Mouse (Mus musculus) embryonic facial prominence, embryonic 13.5 days (tissue): ENCODE results near the gene Cdk13. TPM values are rescaled to one million over a fixed set of nuclear protein-coding genes. Genes with fewer than 3 reads are reported as not detected.

ENCODE experiments used
- ATAC-seq: fragments of 200-750 bp; cut with Nextera tagmentation; 2 replicates; pipeline ENCODE4 v1.8.0; 2017; ENCODE audit warnings: low read depth; ENCODE audit not compliant: insufficient number of reproducible peaks, insufficient read depth, low FRiP score, low TSS enrichment
- H3K27ac ChIP-seq: fragments of 300-500 bp; sonication (generic); 2 replicates; pipeline ENCODE4 v1.5.1; 2015; ENCODE audit warnings: moderate library complexity, mild to moderate bottlenecking, inconsistent platforms
- H3K27me3 ChIP-seq: fragments of 300-500 bp; sonication (generic); 2 replicates; pipeline ENCODE4 v1.6.1; 2015; ENCODE audit warnings: mild to moderate bottlenecking, inconsistent platforms
- H3K36me3 ChIP-seq: fragments of 300-500 bp; sonication (generic); 2 replicates; pipeline ENCODE4 v1.6.1; 2015; ENCODE audit warnings: mild to moderate bottlenecking, inconsistent platforms
- H3K4me1 ChIP-seq: fragments of 300-500 bp; sonication (generic); 2 replicates; pipeline ENCODE4 v1.6.1; 2015; ENCODE audit warnings: inconsistent platforms
- H3K4me2 ChIP-seq: fragments of 300-500 bp; sonication (generic); 2 replicates; pipeline ENCODE4 v1.6.1; 2015; ENCODE audit warnings: moderate library complexity, mild to moderate bottlenecking, inconsistent platforms
- H3K4me3 ChIP-seq: fragments of 300-500 bp; sonication (generic); 2 replicates; pipeline ENCODE4 v1.5.1; 2015; ENCODE audit warnings: mild to moderate bottlenecking, inconsistent platforms
- H3K9ac ChIP-seq: fragments of 300-500 bp; sonication (generic); 2 replicates; pipeline ENCODE4 v1.6.1; 2015; ENCODE audit warnings: mild to moderate bottlenecking, inconsistent platforms
- H3K9me3 ChIP-seq: fragments of 300-500 bp; sonication (generic); 2 replicates; pipeline ENCODE4 v1.6.1; 2016; ENCODE audit warnings: inconsistent platforms
- WGBS: fragments of 180-500 bp; shearing (Covaris S2); methylation state at CpG from one replicate; pipeline ENCODE4 v1.1.7; 2015; ENCODE audit warnings: mixed read lengths; 5-methylcytosine and 5-hydroxymethylcytosine counted together
- polyA plus RNA-seq: library from polyadenylated mRNA; unstranded; fragments of >200 nt; fragmentation: Nextera tagmentation; extraction: Ambion mirVana; gene quantifications from 2 replicates; pipeline ENCODE4 v1.2.1, GENCODE M21; 2015

Cdk13 gene
- polyA plus RNA-seq, 1 experiment from 2014 or later: 18.6 TPM

DNA sequence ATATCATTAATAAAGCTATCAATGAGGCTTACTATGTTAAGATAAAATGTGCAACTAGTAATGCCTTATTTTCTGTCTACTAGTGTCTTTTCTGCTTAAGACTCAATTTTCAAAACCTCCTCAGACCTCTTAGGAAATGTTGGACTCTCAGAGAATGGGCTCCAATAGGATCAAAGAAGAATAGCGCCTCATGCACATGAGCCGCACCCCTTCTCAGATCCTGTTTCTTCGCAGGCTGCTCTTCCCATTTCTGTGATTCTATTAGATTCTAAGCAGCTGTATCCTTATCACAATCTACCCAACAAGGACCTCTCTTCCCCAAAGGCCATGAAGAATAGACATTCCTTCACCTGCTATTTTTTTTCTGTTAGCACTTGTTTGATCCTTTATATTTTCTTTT lies 76.1 kb downstream of the Cdk13 start:
- Histone ChIP-seq H3K4me2 (no peak overlapping the region), H3K36me3 (peaks cover 10% of the 10 kb centered on the region), H3K27me3 (no peaks in the 10 kb centered on the region), H3K4me3 (no peak overlapping the region), H3K9ac (no peak overlapping the region), H3K4me1 (no peaks in the 10 kb centered on the region), H3K9me3 (no peaks in the 10 kb centered on the region), H3K27ac (no peak overlapping the region)
- ATAC-seq: no peak
- 90% methylated on average over 3 of the region's 3 CpGs for WGBS

GRCm38 (mm10) chr13:17727922-17728321 lies 77.0 kb downstream of the Cdk13 start:
- Histone ChIP-seq H3K4me1 (no peaks in the 10 kb centered on the region), H3K4me3 (no peak overlapping the region), H3K36me3 (peaks cover 10% of the 10 kb centered on the region), H3K27ac (no peak overlapping the region), H3K9me3 (no peaks in the 10 kb centered on the region), H3K4me2 (no peak overlapping the region), H3K9ac (no peak overlapping the region), H3K27me3 (no peaks in the 10 kb centered on the region)
- no peak for ATAC-seq
- WGBS: 95% methylated on average over 4 of the region's 4 CpGs

DNA sequence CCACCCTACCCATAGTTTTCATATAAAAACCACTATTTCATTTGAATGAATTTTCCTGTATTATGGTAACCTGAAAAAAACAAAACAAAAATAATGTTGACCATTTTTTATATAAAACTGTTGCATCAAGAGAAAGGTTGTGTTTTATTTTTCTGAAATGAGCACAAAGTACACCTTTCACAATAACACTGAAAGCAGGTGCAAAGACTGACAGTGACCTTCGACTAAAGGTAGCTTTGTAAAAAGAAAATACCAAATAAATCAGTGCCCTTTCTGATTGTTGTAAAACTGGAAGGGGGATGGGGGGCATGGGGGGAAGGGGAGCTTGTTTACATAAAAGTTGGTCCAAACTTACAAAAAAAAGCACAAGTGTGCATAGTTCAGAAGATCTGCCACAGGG lies 87.5 kb downstream of the Cdk13 start:
- WGBS: 92% methylated on average over 1 of the region's 1 CpGs

GRCm38 (mm10) chr13:17708784-17709311 lies 96.0 kb downstream of the Cdk13 start:
- 86% methylated on average over 5 of the region's 5 CpGs for WGBS
- ATAC-seq: no peak
- Histone ChIP-seq H3K36me3 (no peaks in the 10 kb centered on the region), H3K4me2 (no peak overlapping the region), H3K4me3 (no peak overlapping the region), H3K9ac (no peak overlapping the region), H3K9me3 (no peaks in the 10 kb centered on the region), H3K4me1 (no peaks in the 10 kb centered on the region), H3K27me3 (no peaks in the 10 kb centered on the region), H3K27ac (no peak overlapping the region)

More for the DNA sequence above, 87.5 kb downstream of the Cdk13 start:
- Histone ChIP-seq H3K4me3 (no peak overlapping the region), H3K4me2 (no peak overlapping the region), H3K36me3 (peaks cover 28% of the 10 kb centered on the region), H3K27ac (no peak overlapping the region), H3K9me3 (no peaks in the 10 kb centered on the region), H3K27me3 (no peaks in the 10 kb centered on the region), H3K9ac (no peak overlapping the region), H3K4me1 (no peaks in the 10 kb centered on the region)
- ATAC-seq: no peak

DNA sequence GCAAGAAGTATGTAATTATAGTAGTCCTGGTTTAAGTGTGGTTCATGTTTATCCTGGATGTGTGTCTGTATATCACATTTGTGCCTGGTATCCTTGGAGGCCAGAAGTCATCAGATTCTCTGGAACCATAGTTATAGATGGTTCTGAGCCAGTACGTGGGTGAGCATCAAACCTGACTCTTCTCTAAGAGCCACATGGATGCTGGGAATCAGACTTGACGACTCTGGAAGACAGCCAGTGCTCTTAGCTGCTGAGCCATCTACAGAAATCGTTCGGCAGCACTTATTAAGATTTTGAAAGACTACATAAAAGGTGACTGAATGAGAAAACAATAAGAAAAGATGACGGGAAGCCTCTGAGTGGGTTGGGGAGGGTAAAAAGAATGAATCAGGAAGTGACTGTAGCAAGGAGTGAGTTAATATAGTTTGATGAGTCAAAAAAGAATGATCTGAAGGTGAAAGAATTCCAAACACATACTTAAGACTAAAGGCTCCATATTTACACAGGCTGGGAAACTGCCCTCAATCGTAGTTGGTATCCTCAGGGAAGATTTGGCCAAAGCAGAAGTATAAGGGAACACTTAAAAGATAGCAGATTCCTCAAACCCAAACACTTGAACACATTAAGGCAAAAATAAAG lies 99.6 kb downstream of the Cdk13 start:
- Histone ChIP-seq H3K4me3 (no peak overlapping the region), H3K27ac (no peak overlapping the region), H3K4me2 (no peak overlapping the region), H3K27me3 (no peaks in the 10 kb centered on the region), H3K4me1 (no peaks in the 10 kb centered on the region), H3K9me3 (no peaks in the 10 kb centered on the region), H3K9ac (no peak overlapping the region), H3K36me3 (no peaks in the 10 kb centered on the region)
- 88% methylated on average over 6 of the region's 6 CpGs for WGBS
- ATAC-seq: no peak

DNA sequence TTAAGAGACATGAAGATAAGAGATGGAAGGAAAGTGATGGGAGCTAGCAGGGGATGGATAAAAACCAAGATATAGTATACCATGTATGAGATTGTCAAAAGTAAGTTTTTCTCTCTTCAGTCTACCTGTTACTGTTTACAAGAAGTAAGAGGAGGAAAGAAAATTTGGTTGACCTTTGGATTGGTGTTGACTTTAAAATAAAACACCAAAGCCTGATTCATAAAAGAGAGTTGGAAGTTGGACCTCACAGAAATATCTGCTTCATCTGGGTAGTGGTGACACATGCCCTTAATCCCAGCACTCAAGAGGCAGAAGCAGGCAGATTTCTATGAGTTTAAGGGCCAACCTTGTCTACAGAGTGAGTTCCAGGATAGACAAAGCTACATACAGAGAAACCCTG lies 102.6 kb downstream of the Cdk13 start:
- Histone ChIP-seq H3K27me3 (no peaks in the 10 kb centered on the region), H3K9ac (no peak overlapping the region), H3K4me2 (no peak overlapping the region), H3K9me3 (no peaks in the 10 kb centered on the region), H3K4me3 (no peak overlapping the region), H3K27ac (no peak overlapping the region), H3K4me1 (no peaks in the 10 kb centered on the region), H3K36me3 (peaks cover 3% of the 10 kb centered on the region; the same call in 1 of the 2 replicates)
- no peak for ATAC-seq

DNA sequence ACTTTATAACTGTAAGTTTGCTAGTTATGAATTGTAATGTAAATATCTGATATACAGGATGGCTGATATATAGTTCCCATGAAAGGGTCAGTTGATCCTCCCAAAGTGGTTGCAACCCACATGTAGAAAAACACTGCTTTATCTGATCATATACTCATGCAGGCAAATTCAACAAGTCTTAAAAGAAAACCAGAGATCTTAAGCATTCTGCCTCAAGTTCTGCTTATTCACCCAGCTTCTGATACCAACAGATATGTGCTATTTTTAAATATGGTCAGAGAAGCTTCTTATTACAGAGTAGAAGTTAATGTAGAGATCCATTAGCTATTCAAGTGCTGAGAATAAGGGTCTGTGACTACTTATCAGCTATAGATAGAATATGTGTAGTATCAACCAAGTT lies 103.6 kb downstream of the Cdk13 start:
- H3K27me3 ChIP-seq: no peaks in the 10 kb centered on the region
- no peaks in the 10 kb centered on the region for H3K9me3 ChIP-seq
- no peak overlapping the region for H3K9ac ChIP-seq
- H3K4me2 ChIP-seq: no peak overlapping the region
- no peaks in the 10 kb centered on the region for H3K4me1 ChIP-seq
- no peak overlapping the region for H3K4me3 ChIP-seq
- H3K27ac ChIP-seq: no peak overlapping the region
- H3K36me3 ChIP-seq: peaks cover 3% of the 10 kb centered on the region; the same call in 1 of the 2 replicates
- ATAC-seq: no peak

DNA sequence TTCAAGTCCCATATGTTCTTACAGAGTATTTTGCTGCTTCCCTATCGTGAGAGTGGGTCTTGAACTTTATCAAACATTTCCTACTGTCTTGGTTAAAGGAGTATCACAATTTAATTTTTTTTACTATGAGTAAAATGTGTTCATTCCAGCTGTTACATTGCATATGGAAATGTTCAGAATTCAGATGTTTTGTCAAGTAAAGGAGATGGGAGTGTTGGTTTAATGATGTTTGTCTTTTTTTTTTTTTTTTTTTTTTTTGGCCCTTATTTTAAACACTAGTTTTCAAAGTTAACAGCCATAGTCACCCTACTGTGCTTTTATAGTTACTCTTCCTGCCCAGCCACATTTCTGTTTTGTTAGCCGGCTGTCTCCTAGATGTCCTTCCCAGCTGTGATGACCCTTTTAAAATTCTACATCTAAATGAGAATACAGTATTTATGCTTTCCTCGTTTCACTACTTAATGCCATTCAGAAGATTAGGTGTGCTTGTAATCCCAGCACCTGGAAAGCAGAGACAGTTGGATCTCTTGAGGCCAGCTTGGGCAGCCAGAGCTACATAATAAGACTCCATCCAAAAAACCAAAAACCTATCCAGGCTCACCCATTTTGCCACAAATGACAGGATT lies 104.7 kb downstream of the Cdk13 start:
- Histone ChIP-seq H3K9ac (no peak overlapping the region), H3K27me3 (no peaks in the 10 kb centered on the region), H3K27ac (no peak overlapping the region), H3K9me3 (no peaks in the 10 kb centered on the region), H3K4me2 (no peak overlapping the region), H3K4me1 (no peaks in the 10 kb centered on the region), H3K36me3 (peaks cover 3% of the 10 kb centered on the region; the same call in 1 of the 2 replicates), H3K4me3 (no peak overlapping the region)
- no peak for ATAC-seq
- 88% methylated on average over 3 of the region's 3 CpGs for WGBS

DNA sequence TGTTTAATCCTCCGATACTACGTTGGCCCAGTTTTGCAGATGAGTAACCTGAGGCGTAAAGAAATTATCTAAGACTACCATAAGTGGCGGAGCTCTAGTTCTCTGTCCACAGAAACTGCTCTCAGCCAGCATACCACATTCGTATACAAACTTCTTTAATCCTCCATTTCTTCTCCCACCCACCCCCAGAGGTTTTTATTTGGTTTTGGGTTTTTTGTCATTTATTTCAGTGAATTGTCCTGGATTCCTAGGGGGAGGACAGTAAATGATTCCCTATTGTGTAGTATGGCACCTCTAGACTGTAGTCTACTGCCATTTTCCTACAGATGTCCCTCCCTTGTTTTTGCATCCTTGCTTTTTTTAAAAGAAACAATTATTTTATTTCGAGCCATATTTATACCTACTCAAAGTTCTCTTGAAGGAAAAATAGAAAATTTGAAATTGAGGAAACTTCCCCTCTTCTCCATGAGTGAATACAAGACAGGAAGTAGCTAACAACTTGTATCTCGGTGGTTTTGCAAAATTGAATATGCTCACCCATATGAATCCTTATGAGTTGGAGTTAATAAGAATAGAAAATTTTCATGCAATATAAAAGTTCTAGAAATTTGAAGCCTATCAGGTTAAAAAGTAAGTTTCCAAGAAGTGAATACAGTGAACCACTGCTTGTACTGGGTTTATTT lies 108.9 kb downstream of the Cdk13 start:
- ATAC-seq: no peak
- Histone ChIP-seq H3K9ac (peak overlapping the region; percentile 95), H3K4me1 (peaks cover 4% of the 10 kb centered on the region; the same call in 1 of the 2 replicates), H3K27ac (peak overlapping the region; percentile 93; the same call in 1 of the 2 replicates), H3K4me2 (peak overlapping the region; percentile 71), H3K9me3 (no peaks in the 10 kb centered on the region), H3K4me3 (peak overlapping the region; percentile 83), H3K27me3 (no peaks in the 10 kb centered on the region), H3K36me3 (peaks cover 3% of the 10 kb centered on the region; the same call in 1 of the 2 replicates)
- WGBS: 12% methylated on average over 7 of the region's 7 CpGs

DNA sequence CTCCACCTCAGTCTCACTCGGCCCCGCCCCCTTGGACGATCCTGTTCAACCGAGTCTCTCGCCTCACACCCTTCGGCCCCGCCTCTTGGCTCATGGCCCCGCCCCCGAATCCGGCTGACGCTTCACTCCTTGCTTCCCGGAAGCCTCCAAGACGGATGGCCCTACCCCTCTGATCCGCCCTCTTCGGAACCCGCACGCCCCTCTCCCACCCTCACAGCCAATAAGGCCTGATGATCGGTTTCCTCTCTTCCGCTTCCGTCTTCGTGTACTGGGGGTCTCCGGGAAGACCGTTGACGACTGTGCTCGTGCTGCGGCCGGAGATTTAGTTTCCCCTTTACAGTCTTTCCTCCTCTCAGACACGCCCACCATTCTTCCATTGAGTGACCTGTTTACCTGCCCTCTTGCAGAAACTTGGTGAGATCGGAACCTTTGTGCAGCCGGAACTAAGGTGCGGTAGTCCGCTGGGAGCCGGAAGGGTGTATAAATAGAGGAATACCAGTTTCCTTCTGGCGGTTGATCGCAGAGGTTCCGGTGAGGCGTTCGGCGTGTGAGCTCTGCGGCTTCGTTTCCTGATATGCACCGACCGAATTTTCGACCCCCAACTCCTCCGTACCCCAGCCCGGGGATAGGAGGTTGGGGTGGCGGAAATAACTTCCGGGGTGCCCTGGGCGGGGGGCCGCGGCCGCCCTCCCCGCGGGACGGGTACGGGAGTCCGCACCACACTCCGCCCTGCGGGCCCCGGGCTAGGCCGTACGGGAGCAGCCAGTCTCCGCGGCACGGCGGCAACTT lies 109.8 kb downstream of the Cdk13 start, which contains the start of the genes Mplkip and Sugct:
Mplkip (plus strand) TSS at position 282 of the 789 bp plus-strand sequence.
Sugct (minus strand) TSS at position 643 of the 789 bp plus-strand sequence.
- Histone ChIP-seq H3K27me3 (no peaks in the 10 kb centered on the region), H3K9me3 (no peaks in the 10 kb centered on the region), H3K4me2 (peak within 1 kb of the TSS; percentile 71), H3K4me1 (peaks cover 4% of the 10 kb centered on the region; the same call in 1 of the 2 replicates), H3K9ac (peak within 1 kb of the TSS; percentile 95), H3K27ac (peak within 1 kb of the TSS; percentile 93), H3K36me3 (peaks cover 3% of the 10 kb centered on the region; the same call in 1 of the 2 replicates), H3K4me3 (peak within 1 kb of the TSS; percentile 83)
- WGBS: under 1% methylated on average over 64 of the region's 66 CpGs
- ATAC-seq: peak; percentile 99

GRCm38 (mm10) chr13:17694414-17694813 lies 110.5 kb downstream of the Cdk13 start:
- Histone ChIP-seq H3K4me3 (peak overlapping the region; percentile 83), H3K27me3 (no peaks in the 10 kb centered on the region), H3K4me1 (peaks cover 4% of the 10 kb centered on the region; the same call in 1 of the 2 replicates), H3K27ac (peak overlapping the region; percentile 84), H3K36me3 (peaks cover 3% of the 10 kb centered on the region; the same call in 1 of the 2 replicates), H3K9me3 (no peaks in the 10 kb centered on the region), H3K9ac (peak overlapping the region; percentile 80), H3K4me2 (peak overlapping the region; percentile 63)
- WGBS: under 1% methylated on average over 25 of the region's 25 CpGs
- peak; percentile 82 for ATAC-seq
